Mouse (Mus musculus) small intestine, adult 2 months (tissue): ENCODE measurements around the gene Abca2. TPM values are rescaled to one million over a fixed set of nuclear protein-coding genes. Genes with fewer than 3 reads are reported as not detected.

ENCODE experiments used
- H3K27ac ChIP-seq: fragments of 200-500 bp; 2 replicates; pipeline ENCODE4 v1.5.1; 2012; ENCODE audit warnings: low read depth, low read length, control low read depth, inconsistent platforms; ENCODE audit not compliant: insufficient read depth
- H3K27me3 ChIP-seq: fragments of 200-500 bp; 2 replicates; pipeline ENCODE4 v1.6.1; 2012; ENCODE audit warnings: mild to moderate bottlenecking, moderate library complexity, low read length, inconsistent platforms; ENCODE audit not compliant: control insufficient read depth, insufficient read depth
- H3K36me3 ChIP-seq: fragments of 200-500 bp; 2 replicates; pipeline ENCODE4 v1.6.1; 2012; ENCODE audit warnings: mild to moderate bottlenecking, low read length, control low read depth, inconsistent platforms; ENCODE audit not compliant: control insufficient read depth, insufficient read depth
- H3K4me1 ChIP-seq: fragments of 200-500 bp; 2 replicates; pipeline ENCODE4 v1.6.1; 2012; ENCODE audit warnings: low read length, inconsistent platforms, mixed read lengths; ENCODE audit not compliant: control insufficient read depth, insufficient read depth, insufficient read length
- H3K4me3 ChIP-seq: fragments of 200-500 bp; 2 replicates; pipeline ENCODE4 v1.5.1; 2012; ENCODE audit warnings: low read depth, mild to moderate bottlenecking, control low read depth, inconsistent platforms, low read length, moderate library complexity
- CTCF ChIP-seq: fragments of 200-500 bp; IDR thresholded peaks from 2 replicates; pipeline ENCODE4 v1.5.1; 2012; ENCODE audit warnings: low read depth, mild to moderate bottlenecking, control low read depth, inconsistent platforms, low read length, moderate library complexity, mixed read lengths; ENCODE audit not compliant: insufficient replicate concordance, insufficient read length; ENCODE audit errors: extremely low read depth
- POLR2A ChIP-seq: fragments of 200-500 bp; IDR thresholded peaks from 2 replicates; pipeline ENCODE4 v1.6.1; 2012; ENCODE audit warnings: low read depth, mild to moderate bottlenecking, control low read depth, inconsistent platforms, low read length, moderate library complexity
- WGBS: fragments of 180-500 bp; shearing (Covaris S2); methylation state at CpG from one replicate; pipeline ENCODE4 v1.1.7; 2018; 5-methylcytosine and 5-hydroxymethylcytosine counted together
- polyA plus RNA-seq: library from polyadenylated mRNA; depleted of rRNA; stranded (reverse); fragments of >200 nt; gene quantifications from 2 replicates; pipeline ENCODE4 v1.2.3, GENCODE M21; 2012; rRNA removed

Gene Abca2
- polyA plus RNA-seq = 15.0 and 18.5 TPM in 2 replicates

DNA sequence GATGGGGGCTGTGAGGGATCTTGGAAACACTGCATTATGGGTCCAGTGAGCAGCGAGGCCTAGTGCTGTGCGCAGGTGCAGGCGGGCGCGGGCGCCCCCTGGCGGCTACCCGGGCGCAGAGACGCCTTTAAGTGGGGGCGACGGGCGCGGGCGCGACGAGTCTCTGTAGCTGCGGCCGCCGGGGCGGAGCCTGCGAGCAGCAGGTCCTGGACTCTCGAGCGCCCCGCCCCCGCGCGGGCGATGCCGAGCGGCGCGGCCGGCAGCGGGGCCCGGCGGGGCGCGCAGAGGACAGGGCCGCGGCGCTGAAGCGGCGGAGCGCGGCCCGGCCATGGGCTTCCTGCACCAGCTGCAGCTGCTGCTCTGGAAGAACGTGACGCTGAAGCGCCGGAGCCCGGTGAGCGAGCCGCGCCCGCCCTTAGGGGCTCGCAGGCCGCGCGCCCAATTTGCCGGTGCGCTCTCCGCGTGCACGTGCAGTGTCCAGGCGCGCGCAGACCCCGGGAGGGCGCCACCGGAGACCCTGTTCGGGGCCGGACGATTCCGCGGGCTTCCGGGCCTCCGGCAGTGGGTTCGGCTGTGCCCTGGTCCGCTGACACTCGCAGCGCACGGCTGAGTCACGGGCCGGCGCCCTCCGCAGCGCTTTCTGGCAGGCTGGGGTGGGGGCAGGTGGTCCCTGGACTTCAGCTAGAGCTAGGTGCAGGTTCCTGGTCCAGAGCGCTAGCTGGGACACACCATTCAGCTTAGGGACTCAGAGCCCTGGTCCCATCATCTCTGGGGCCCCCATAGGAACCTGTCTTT is at the start of gene Abca2:
Gene Abca2, plus strand, starts transcription at position 262 of the 795 bp plus-strand sequence.
- WGBS = under 1% methylated on average over 89 of the region's 89 CpGs
- no peaks in the 10 kb centered on the region for H3K36me3 ChIP-seq
- H3K27me3 ChIP-seq = no peaks in the 10 kb centered on the region
- no peak within 1 kb of the TSS for H3K27ac ChIP-seq
- peaks cover under 1% of the 10 kb centered on the region for H3K4me1 ChIP-seq
- TF ChIP-seq POLR2A (no peak; the same call in 1 of the 2 replicates), CTCF (peak; percentile 94)
- peak within 1 kb of the TSS; percentile 80 for H3K4me3 ChIP-seq

GRCm38 (mm10) chr2:25384492-25384891 is 44.0 kb upstream of the Abca2 start:
- 39% methylated on average over 5 of the region's 5 CpGs for WGBS
- H3K27me3 ChIP-seq = no peaks in the 10 kb centered on the region
- H3K4me1 ChIP-seq = no peaks in the 10 kb centered on the region
- no peak overlapping the region for H3K27ac ChIP-seq
- H3K4me3 ChIP-seq = no peak overlapping the region
- H3K36me3 ChIP-seq = no peaks in the 10 kb centered on the region
- no peak for TF ChIP-seq POLR2A
- TF ChIP-seq CTCF = no peak

- no peaks in the 10 kb centered on the region for H3K27me3 ChIP-seq
- WGBS = 77% methylated on average over 5 of the region's 5 CpGs
- H3K4me3 ChIP-seq = no peak overlapping the region
- H3K4me1 ChIP-seq = peaks cover 8% of the 10 kb centered on the region; the same call in 1 of the 2 replicates
- TF ChIP-seq CTCF (no peak), POLR2A (no peak)
- no peaks in the 10 kb centered on the region for H3K36me3 ChIP-seq
- H3K27ac ChIP-seq = no peak overlapping the region
These were observed 37.2 kb upstream of the Abca2 start for GRCm38 (mm10) chr2:25391266-25391665.

DNA sequence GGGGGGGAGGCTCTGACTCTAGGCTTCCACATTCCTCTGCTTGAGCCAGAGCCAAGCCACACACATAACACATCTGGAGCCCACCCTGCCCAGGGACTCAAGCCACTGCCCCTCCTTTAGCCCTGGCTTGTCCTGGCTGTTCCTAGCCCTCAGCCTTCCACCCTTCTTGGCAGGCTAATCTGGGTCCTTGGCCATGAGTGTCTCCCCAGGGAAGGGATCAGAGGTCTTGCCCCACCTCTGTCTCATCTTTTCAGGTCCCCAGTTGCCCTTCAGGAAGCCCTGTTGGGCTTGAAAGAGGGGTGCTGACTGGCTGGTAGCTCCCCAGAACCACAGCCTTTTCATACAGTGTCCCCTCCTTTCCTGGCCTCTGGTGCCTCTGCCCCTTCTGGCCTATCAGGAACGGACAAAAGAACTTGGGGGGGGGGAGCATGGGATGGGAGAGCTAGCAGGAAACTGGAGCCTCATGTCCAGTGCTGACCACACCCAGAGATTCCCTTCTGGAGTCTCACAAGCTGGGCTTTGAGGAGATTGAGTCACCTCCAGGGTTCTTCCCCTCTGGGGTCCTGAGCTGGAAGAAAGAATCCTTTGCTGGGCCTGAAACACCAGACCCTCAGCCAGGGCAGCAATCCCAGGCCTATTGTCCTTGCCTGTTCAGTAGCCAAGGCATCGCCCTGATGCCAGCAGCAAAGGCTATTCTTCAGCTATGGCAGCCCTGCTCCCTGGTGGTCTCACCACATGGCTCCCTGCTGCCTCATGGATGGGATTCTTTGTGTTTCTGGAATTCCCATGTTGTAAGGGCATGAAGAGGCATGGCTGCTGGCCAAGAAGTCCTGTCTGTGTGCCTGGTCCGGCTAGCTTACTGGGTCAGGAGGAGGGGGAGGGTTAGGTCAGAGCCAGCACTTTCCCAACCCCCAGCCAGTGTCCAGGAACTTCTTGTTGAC is 34.0 kb upstream of the Abca2 start:
- 58% methylated on average over 3 of the region's 3 CpGs for WGBS
- no peak overlapping the region for H3K4me3 ChIP-seq
- no peaks in the 10 kb centered on the region; the same call in 1 of the 2 replicates for H3K27me3 ChIP-seq
- H3K27ac ChIP-seq = no peak overlapping the region
- TF ChIP-seq CTCF = no peak
- no peak for TF ChIP-seq POLR2A
- H3K4me1 ChIP-seq = peaks cover 15% of the 10 kb centered on the region; the same call in 1 of the 2 replicates
- no peaks in the 10 kb centered on the region for H3K36me3 ChIP-seq

DNA sequence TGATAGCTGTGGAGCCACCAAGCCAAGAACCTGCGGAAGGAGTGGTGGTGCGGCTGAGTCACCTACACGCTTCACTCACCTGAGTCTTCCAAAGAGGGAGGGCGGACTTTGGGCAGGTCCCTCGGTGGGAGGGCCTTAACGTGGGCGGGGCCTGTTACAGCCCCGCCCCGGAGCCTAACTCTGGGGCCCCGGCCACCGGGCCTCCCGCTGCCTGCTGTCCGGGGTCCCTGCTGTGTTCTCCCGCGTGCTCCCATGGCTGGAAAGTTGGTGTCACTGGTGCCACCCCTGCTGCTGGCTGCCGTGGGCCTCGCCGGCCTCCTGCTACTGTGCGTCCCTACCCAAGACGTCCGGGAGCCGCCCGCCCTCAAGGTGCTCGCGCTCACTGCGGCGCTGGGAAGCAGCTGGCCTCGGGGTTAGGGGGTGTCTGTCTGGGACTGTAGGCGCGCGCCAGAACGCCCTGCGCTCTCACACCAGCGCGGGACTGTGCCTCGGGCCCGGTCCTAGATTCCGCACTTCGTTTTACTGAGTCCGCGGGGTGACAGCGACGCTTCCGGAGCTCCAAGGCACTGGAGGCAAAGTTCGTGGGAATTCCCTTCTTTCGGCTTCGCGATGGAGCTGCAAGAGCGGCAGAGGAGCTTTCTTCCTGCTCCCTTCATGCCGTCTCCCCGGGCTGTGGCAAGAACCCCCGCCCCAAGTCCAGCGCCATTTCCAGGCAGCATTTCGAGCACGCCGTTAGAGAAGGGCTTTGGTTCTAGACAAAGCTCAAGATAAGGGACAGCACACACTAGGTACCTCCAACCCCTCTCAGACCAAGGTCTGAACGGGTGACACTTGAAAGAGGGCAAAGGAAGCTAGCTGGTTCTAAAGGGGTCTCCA is 32.5 kb upstream of the Abca2 start, which contains the start of gene Entpd2:
Gene Entpd2, plus strand, starts transcription at position 154 of the 876 bp plus-strand sequence.
- peaks cover 15% of the 10 kb centered on the region; the same call in 1 of the 2 replicates for H3K4me1 ChIP-seq
- no peaks in the 10 kb centered on the region; the same call in 1 of the 2 replicates for H3K27me3 ChIP-seq
- 0 out of 2 replicates have a peak, but pooled peaks have one; percentile 16 for TF ChIP-seq CTCF
- no peak; the same call in 1 of the 2 replicates for TF ChIP-seq POLR2A
- no peaks in the 10 kb centered on the region for H3K36me3 ChIP-seq
- WGBS = 1% methylated on average over 57 of the region's 57 CpGs
- H3K27ac ChIP-seq = peak within 1 kb of the TSS; percentile 72
- peak within 1 kb of the TSS; percentile 81 for H3K4me3 ChIP-seq

DNA sequence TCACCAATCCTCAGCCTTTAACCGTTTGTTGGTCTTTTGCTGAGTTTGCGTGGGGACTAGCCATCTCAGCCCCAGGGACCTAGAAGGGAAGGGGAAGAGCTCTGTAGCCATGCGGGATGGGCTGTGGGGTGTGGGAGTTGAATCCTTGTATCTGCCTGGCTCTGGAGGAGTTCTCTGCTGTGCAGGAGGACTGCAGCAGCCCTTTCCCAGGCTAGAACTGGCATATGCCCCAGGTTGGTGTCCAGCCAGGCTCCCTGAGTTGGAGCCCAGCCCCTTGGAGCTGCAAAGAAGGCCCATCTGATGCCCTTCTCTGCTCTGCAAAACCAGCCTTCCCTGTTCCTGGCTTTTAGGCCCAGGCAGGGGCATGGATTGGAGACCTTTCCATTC is 31.9 kb upstream of the Abca2 start:
- Histone ChIP-seq H3K27me3 (no peaks in the 10 kb centered on the region; the same call in 1 of the 2 replicates), H3K36me3 (no peaks in the 10 kb centered on the region), H3K4me3 (peak overlapping the region; percentile 81), H3K27ac (no peak overlapping the region), H3K4me1 (peaks cover 15% of the 10 kb centered on the region; the same call in 1 of the 2 replicates)
- WGBS = 42% methylated on average over 3 of the region's 3 CpGs
- no peak for TF ChIP-seq CTCF
- no peak for TF ChIP-seq POLR2A
